Comparison of ENCODE assay signal across 9 mouse cellular contexts in genomic region chr17:56405856-56406840, GRCm38 (mm10).
DNase-seq lines count a peak whose midpoint lies in the region; ATAC-seq lines count a peak whose summit lies in the region.
"Had no signal": no experiment of that assay in that cellular context is flagged by ENCODE, and none has a peak within 500 bp of the region (broad histone marks: within the 10 kb centered on the region; RNA-seq: fewer than 3 reads in every experiment).

No protein-coding gene starts in this region.

- H3K4me3 ChIP-seq in limb, embryonic 13.5 days = no peak overlapping the region
- H3K4me3 ChIP-seq: neural tube, embryonic 12.5 days had no signal

- 78% methylated on average over 14 of the region's 14 CpGs for WGBS in limb, embryonic 13.5 days

- no peak overlapping the region for H3K4me2 ChIP-seq in limb, embryonic 13.5 days (replicated peaks)
- H3K4me2 ChIP-seq: neural tube, embryonic 12.5 days had no signal

- H3K27ac ChIP-seq in limb, embryonic 13.5 days = peak overlapping the region; percentile 48; the same call in 1 of the 2 replicates
- H3K27ac ChIP-seq: neural tube, embryonic 12.5 days had no signal

- DNase-seq in frontal cortex, postnatal 25 days (ENCODE audit: low spot score in 2 of 2) = no peak
- peak; percentile 69 to 70 for DNase-seq in right cerebral cortex, postnatal 10 days (ENCODE audit: low spot score in 2 of 2)
- DNase-seq in right cerebral cortex, postnatal 36 days (ENCODE audit: low spot score in 2 of 2) = no peak
- DNase-seq in natural killer cell, adult 2 months (ENCODE audit: low spot score in 2 of 2) = peak; percentile 52 to 70
- DNase-seq in gastrocnemius, postnatal 14 days = no peak
- no peak for DNase-seq in spleen, postnatal 4 days (ENCODE audit: low spot score in 2 of 2)

- no peaks in the 10 kb centered on the region for H3K9me3 ChIP-seq in limb, embryonic 13.5 days
- H3K9me3 ChIP-seq: neural tube, embryonic 12.5 days had no signal

- H3K27me3 ChIP-seq in limb, embryonic 13.5 days = no peaks in the 10 kb centered on the region
- H3K27me3 ChIP-seq: neural tube, embryonic 12.5 days had no signal

- ATAC-seq in frontal cortex, adult (ENCODE audit: low TSS enrichment) = peak; percentile 10; the same call in 1 of the 2 replicates
- ATAC-seq in limb, embryonic 13.5 days (ENCODE audit: low FRiP score, low read depth) = no peak

- H3K4me1 ChIP-seq in limb, embryonic 13.5 days = peaks cover 23% of the 10 kb centered on the region

- intact Hi-C loops in gastrocnemius, postnatal 14 days (cut with DNase I; ENCODE audit: low total_unique reads) = no loop called here

- H3K9ac ChIP-seq in limb, embryonic 13.5 days = no peak overlapping the region
- H3K9ac ChIP-seq: neural tube, embryonic 12.5 days had no signal

- peaks cover 55% of the 10 kb centered on the region for H3K36me3 ChIP-seq in limb, embryonic 13.5 days

Comparison
In these comparisons a context has a peak if more than half of its experiments do, and no peak if none do; other contexts are left out.
1. DNase-seq: peak in right cerebral cortex, postnatal 10 days (2 of 2) and natural killer cell, adult 2 months (2 of 2); none in frontal cortex, postnatal 25 days (0 of 2), right cerebral cortex, postnatal 36 days (0 of 2), gastrocnemius, postnatal 14 days (single experiment) and spleen, postnatal 4 days (0 of 2).